Mouse (Mus musculus): ENCODE measurements around the gene Hfe2. TPM values are rescaled to one million over a fixed set of nuclear protein-coding genes. Genes with fewer than 3 reads are reported as not detected.
"Not testable (repeated sequence)": the region's sequence is repeated elsewhere in the genome, so short reads cannot be mapped to it uniquely, and the experiment has no call there.

Hfe2 gene
- polyA plus RNA-seq, 1 experiment from 2014 or later, result 1.8 TPM

- no peak overlapping the region for H3K27ac ChIP-seq (replicated peaks; ENCODE audit: low read depth, low read length)
- 90% methylated on average over 6 of the region's 6 CpGs for WGBS
- H3K4me2 ChIP-seq (ENCODE audit: low read depth, severe bottlenecking), result no peak overlapping the region
- H3K36me3 ChIP-seq (ENCODE audit: control insufficient read depth, insufficient read depth, low read length), result no peaks in the 10 kb centered on the region
- ATAC-seq (ENCODE audit: insufficient number of reproducible peaks, low FRiP score, low TSS enrichment, low read depth) (no peak), DNase-seq (ENCODE audit: low spot score) (no peak)
- H3K27me3 ChIP-seq (ENCODE audit: control insufficient read depth, insufficient read depth, low read length), result no peaks in the 10 kb centered on the region
- H3K4me3 ChIP-seq (ENCODE audit: low read depth, low read length), result no peak overlapping the region
- H3K4me1 ChIP-seq (ENCODE audit: control insufficient read depth, insufficient read depth, low read length), result no peaks in the 10 kb centered on the region
- no peaks in the 10 kb centered on the region for H3K9me3 ChIP-seq (ENCODE audit: control insufficient read depth, low read length)
- no peak overlapping the region for H3K9ac ChIP-seq (ENCODE audit: low read length)
Observed at GRCm38 (mm10) chr3:96504931-96505330, 20.0 kb upstream of the Hfe2 start.

GRCm38 (mm10) chr3:96506396-96507047 is 18.4 kb upstream of the Hfe2 start:
- Histone ChIP-seq H3K4me1 (ENCODE audit: control insufficient read depth, insufficient read depth, low read length) (no peaks in the 10 kb centered on the region), H3K27me3 (ENCODE audit: control insufficient read depth, insufficient read depth, low read length) (no peaks in the 10 kb centered on the region), H3K4me3 (ENCODE audit: low read depth, low read length) (no peak overlapping the region), H3K27ac (replicated peaks; ENCODE audit: low read depth, low read length) (no peak overlapping the region), H3K9me3 (ENCODE audit: control insufficient read depth, low read length) (no peaks in the 10 kb centered on the region), H3K4me2 (ENCODE audit: low read depth, severe bottlenecking) (no peak overlapping the region), H3K9ac (ENCODE audit: low read length) (no peak overlapping the region), H3K36me3 (ENCODE audit: control insufficient read depth, insufficient read depth, low read length) (no peaks in the 10 kb centered on the region)
- no peak for DNase-seq (ENCODE audit: low spot score)
- WGBS, result 90% methylated on average over 9 of the region's 9 CpGs
- no peak for ATAC-seq (ENCODE audit: insufficient number of reproducible peaks, low FRiP score, low TSS enrichment, low read depth)

- H3K27me3 ChIP-seq (ENCODE audit: control insufficient read depth, insufficient read depth, low read length); H3K9ac ChIP-seq (ENCODE audit: low read length); H3K4me1 ChIP-seq (ENCODE audit: control insufficient read depth, insufficient read depth, low read length); H3K9me3 ChIP-seq (ENCODE audit: control insufficient read depth, low read length); H3K4me2 ChIP-seq (ENCODE audit: low read depth, severe bottlenecking); H3K4me3 ChIP-seq (ENCODE audit: low read depth, low read length); DNase-seq (ENCODE audit: low spot score); ATAC-seq (ENCODE audit: insufficient number of reproducible peaks, low FRiP score, low TSS enrichment, low read depth); H3K36me3 ChIP-seq (ENCODE audit: control insufficient read depth, insufficient read depth, low read length); H3K27ac ChIP-seq (replicated peaks; ENCODE audit: low read depth, low read length): not testable (repeated sequence)
- 92% methylated on average over 7 of the region's 9 CpGs for WGBS
Observed at GRCm38 (mm10) chr3:96507966-96508365, 17.0 kb upstream of the Hfe2 start.

- Histone ChIP-seq H3K9me3 (ENCODE audit: control insufficient read depth, low read length) (no peaks in the 10 kb centered on the region), H3K9ac (ENCODE audit: low read length) (no peak overlapping the region), H3K4me1 (ENCODE audit: control insufficient read depth, insufficient read depth, low read length) (no peaks in the 10 kb centered on the region), H3K4me2 (ENCODE audit: low read depth, severe bottlenecking) (no peak overlapping the region), H3K4me3 (ENCODE audit: low read depth, low read length) (no peak overlapping the region), H3K27ac (replicated peaks; ENCODE audit: low read depth, low read length) (no peak overlapping the region), H3K36me3 (ENCODE audit: control insufficient read depth, insufficient read depth, low read length) (no peaks in the 10 kb centered on the region), H3K27me3 (ENCODE audit: control insufficient read depth, insufficient read depth, low read length) (no peaks in the 10 kb centered on the region)
- no peak for ATAC-seq (ENCODE audit: insufficient number of reproducible peaks, low FRiP score, low TSS enrichment, low read depth)
- DNase-seq (ENCODE audit: low spot score), result no peak
- 46% methylated on average over 5 of the region's 5 CpGs for WGBS
Observed at GRCm38 (mm10) chr3:96520171-96520570, 4.8 kb upstream of the Hfe2 start.

GRCm38 (mm10) chr3:96522149-96522548 is 2.8 kb upstream of the Hfe2 start:
- DNase-seq (ENCODE audit: low spot score) (no peak), ATAC-seq (ENCODE audit: insufficient number of reproducible peaks, low FRiP score, low TSS enrichment, low read depth) (no peak)
- Histone ChIP-seq H3K4me3 (ENCODE audit: low read depth, low read length) (no peak overlapping the region), H3K9me3 (ENCODE audit: control insufficient read depth, low read length) (no peaks in the 10 kb centered on the region), H3K4me2 (ENCODE audit: low read depth, severe bottlenecking) (no peak overlapping the region), H3K27me3 (ENCODE audit: control insufficient read depth, insufficient read depth, low read length) (peaks cover 6% of the 10 kb centered on the region), H3K9ac (ENCODE audit: low read length) (no peak overlapping the region), H3K27ac (replicated peaks; ENCODE audit: low read depth, low read length) (no peak overlapping the region), H3K4me1 (ENCODE audit: control insufficient read depth, insufficient read depth, low read length) (peaks cover 3% of the 10 kb centered on the region; the same call in 1 of the 2 replicates), H3K36me3 (ENCODE audit: control insufficient read depth, insufficient read depth, low read length) (no peaks in the 10 kb centered on the region)
- 61% methylated on average over 4 of the region's 4 CpGs for WGBS

GRCm38 (mm10) chr3:96524028-96524810 is 753 bp upstream of the Hfe2 start:
- WGBS, result 78% methylated on average over 12 of the region's 12 CpGs
- ATAC-seq (ENCODE audit: insufficient number of reproducible peaks, low FRiP score, low TSS enrichment, low read depth), result no peak
- peaks cover 3% of the 10 kb centered on the region; the same call in 1 of the 2 replicates for H3K4me1 ChIP-seq (ENCODE audit: control insufficient read depth, insufficient read depth, low read length)
- no peak overlapping the region for H3K27ac ChIP-seq (replicated peaks; ENCODE audit: low read depth, low read length)
- no peaks in the 10 kb centered on the region for H3K36me3 ChIP-seq (ENCODE audit: control insufficient read depth, insufficient read depth, low read length)
- H3K9me3 ChIP-seq (ENCODE audit: control insufficient read depth, low read length), result no peaks in the 10 kb centered on the region
- no peak for DNase-seq (ENCODE audit: low spot score)
- no peak overlapping the region for H3K4me2 ChIP-seq (ENCODE audit: low read depth, severe bottlenecking)
- no peak overlapping the region for H3K4me3 ChIP-seq (ENCODE audit: low read depth, low read length)
- no peak overlapping the region for H3K9ac ChIP-seq (ENCODE audit: low read length)
- peaks cover 18% of the 10 kb centered on the region for H3K27me3 ChIP-seq (ENCODE audit: control insufficient read depth, insufficient read depth, low read length)

- Histone ChIP-seq H3K4me2 (ENCODE audit: low read depth, severe bottlenecking) (no peak overlapping the region), H3K9me3 (ENCODE audit: control insufficient read depth, low read length) (no peaks in the 10 kb centered on the region), H3K27me3 (ENCODE audit: control insufficient read depth, insufficient read depth, low read length) (peaks cover 18% of the 10 kb centered on the region), H3K36me3 (ENCODE audit: control insufficient read depth, insufficient read depth, low read length) (no peaks in the 10 kb centered on the region), H3K9ac (ENCODE audit: low read length) (no peak overlapping the region), H3K27ac (replicated peaks; ENCODE audit: low read depth, low read length) (no peak overlapping the region), H3K4me1 (ENCODE audit: control insufficient read depth, insufficient read depth, low read length) (peaks cover 3% of the 10 kb centered on the region; the same call in 1 of the 2 replicates), H3K4me3 (ENCODE audit: low read depth, low read length) (no peak overlapping the region)
- ATAC-seq (ENCODE audit: insufficient number of reproducible peaks, low FRiP score, low TSS enrichment, low read depth) (no peak), DNase-seq (ENCODE audit: low spot score) (no peak)
- WGBS, result 62% methylated on average over 11 of the region's 11 CpGs
Observed at GRCm38 (mm10) chr3:96526013-96526762, 1.2 kb downstream of the Hfe2 start.

GRCm38 (mm10) chr3:96526864-96527542 is 2.0 kb downstream of the Hfe2 start:
- Histone ChIP-seq H3K27me3 (ENCODE audit: control insufficient read depth, insufficient read depth, low read length) (peaks cover 18% of the 10 kb centered on the region), H3K36me3 (ENCODE audit: control insufficient read depth, insufficient read depth, low read length) (no peaks in the 10 kb centered on the region), H3K4me2 (ENCODE audit: low read depth, severe bottlenecking) (peak overlapping the region; percentile 90), H3K27ac (replicated peaks; ENCODE audit: low read depth, low read length) (no peak overlapping the region), H3K9me3 (ENCODE audit: control insufficient read depth, low read length) (no peaks in the 10 kb centered on the region), H3K4me3 (ENCODE audit: low read depth, low read length) (peak overlapping the region; percentile 41), H3K9ac (ENCODE audit: low read length) (peak overlapping the region; percentile 49), H3K4me1 (ENCODE audit: control insufficient read depth, insufficient read depth, low read length) (peaks cover 3% of the 10 kb centered on the region; the same call in 1 of the 2 replicates)
- DNase-seq (ENCODE audit: low spot score) (peak; percentile 59), ATAC-seq (ENCODE audit: insufficient number of reproducible peaks, low FRiP score, low TSS enrichment, low read depth) (0 out of 2 replicates have a peak, but pooled peaks have one; percentile 70)
- WGBS, result 4% methylated on average over 44 of the region's 44 CpGs
